Comparison of ENCODE assay signal across 12 mouse cellular contexts in the genomic region with DNA sequence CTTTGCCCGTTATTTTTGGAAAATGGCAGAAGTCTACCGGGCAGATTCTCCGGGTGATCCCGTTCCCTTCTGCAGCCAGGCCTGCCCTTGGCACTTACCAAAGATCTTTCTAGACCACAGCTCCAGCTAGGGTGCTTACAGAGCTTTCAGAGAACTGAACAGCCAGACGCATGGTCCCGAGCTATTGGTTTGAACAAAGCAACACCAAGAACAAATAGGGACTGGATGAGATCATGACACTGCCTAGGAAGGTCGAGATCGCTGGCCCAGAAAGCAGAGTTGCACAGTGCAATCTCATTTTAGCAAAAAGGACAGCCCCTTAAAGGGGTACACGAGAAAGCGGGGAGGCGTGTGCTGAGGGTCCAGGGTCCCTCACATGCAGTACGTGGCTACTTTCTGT. TPM values are rescaled to one million over a fixed set of nuclear protein-coding genes. Genes with fewer than 3 reads are reported as not detected.
DNase-seq lines count a peak whose midpoint lies in the region; ATAC-seq and TF ChIP-seq lines count a peak whose summit lies in the region.
"Had no signal": no experiment of that assay in that cellular context is flagged by ENCODE, and none has a peak within 500 bp of the region (broad histone marks: within the 10 kb centered on the region; RNA-seq: fewer than 3 reads in every experiment).

No protein-coding gene starts in this region.

- peak; percentile 12; the same call in 1 of the 2 replicates for ATAC-seq in forebrain, postnatal 0 days
- ATAC-seq in forebrain, embryonic 14.5 days = no peak
- ATAC-seq in hindbrain, embryonic 13.5 days (ENCODE audit: low FRiP score) = no peak
- no peak for ATAC-seq in hindbrain, embryonic 14.5 days (ENCODE audit: low FRiP score)
- ATAC-seq in midbrain, embryonic 14.5 days (ENCODE audit: low FRiP score, low TSS enrichment) = no peak
- no peak for ATAC-seq in midbrain, embryonic 15.5 days (replicated peaks)
- ATAC-seq in stomach, embryonic 16.5 days (ENCODE audit: insufficient read depth, low FRiP score) = no peak
- ATAC-seq: CD4-positive, CD25-positive, alpha-beta regulatory T cell, adult 4 months had no signal

- no peak overlapping the region for H3K4me3 ChIP-seq in forebrain, postnatal 0 days (ENCODE audit: low read depth, low read length)
- H3K4me3 ChIP-seq in forebrain, embryonic 14.5 days (ENCODE audit: low read depth, low read length) = no peak overlapping the region
- no peak overlapping the region for H3K4me3 ChIP-seq in hindbrain, embryonic 13.5 days
- no peak overlapping the region for H3K4me3 ChIP-seq in hindbrain, embryonic 14.5 days (replicated peaks; ENCODE audit: low read length)
- no peak overlapping the region for H3K4me3 ChIP-seq in midbrain, embryonic 14.5 days (replicated peaks; ENCODE audit: low read depth, low read length)
- no peak overlapping the region for H3K4me3 ChIP-seq in midbrain, embryonic 15.5 days
- no peak overlapping the region for H3K4me3 ChIP-seq in stomach, embryonic 16.5 days (replicated peaks; ENCODE audit: low read length)

- 0 out of 2 replicates have a peak overlapping the region, but pooled peaks have one; percentile 10 for H3K27ac ChIP-seq in forebrain, postnatal 0 days (ENCODE audit: low read depth, low read length)
- H3K27ac ChIP-seq in forebrain, embryonic 14.5 days (ENCODE audit: low read depth, low read length) = no peak overlapping the region
- peak overlapping the region; percentile 55 for H3K27ac ChIP-seq in hindbrain, embryonic 13.5 days
- no peak overlapping the region for H3K27ac ChIP-seq in hindbrain, embryonic 14.5 days
- no peak overlapping the region for H3K27ac ChIP-seq in midbrain, embryonic 14.5 days (replicated peaks; ENCODE audit: low read depth, low read length)
- H3K27ac ChIP-seq in midbrain, embryonic 15.5 days = no peak overlapping the region
- no peak overlapping the region for H3K27ac ChIP-seq in stomach, embryonic 16.5 days (ENCODE audit: low read length)

- no peak for TF ChIP-seq CTCF in forebrain, postnatal 0 days (IDR thresholded peaks at IDR 0.05; ENCODE audit: low read depth)

- 50% methylated on average over 12 of the region's 12 CpGs for WGBS in forebrain, postnatal 0 days
- WGBS in forebrain, embryonic 14.5 days = 66% methylated on average over 12 of the region's 12 CpGs
- 60% methylated on average over 12 of the region's 12 CpGs for WGBS in hindbrain, embryonic 13.5 days
- 57% methylated on average over 12 of the region's 12 CpGs for WGBS in hindbrain, embryonic 14.5 days
- 61% methylated on average over 12 of the region's 12 CpGs for WGBS in midbrain, embryonic 14.5 days
- 55% methylated on average over 12 of the region's 12 CpGs for WGBS in midbrain, embryonic 15.5 days
- 75% methylated on average over 12 of the region's 12 CpGs for WGBS in stomach, embryonic 16.5 days

- no peaks in the 10 kb centered on the region for H3K9me3 ChIP-seq in forebrain, postnatal 0 days (ENCODE audit: low read length)
- H3K9me3 ChIP-seq in forebrain, embryonic 14.5 days (replicated peaks; ENCODE audit: control insufficient read depth, low read length) = no peaks in the 10 kb centered on the region
- no peaks in the 10 kb centered on the region for H3K9me3 ChIP-seq in hindbrain, embryonic 13.5 days
- H3K9me3 ChIP-seq in hindbrain, embryonic 14.5 days (ENCODE audit: control insufficient read depth, low read length) = no peaks in the 10 kb centered on the region
- H3K9me3 ChIP-seq in midbrain, embryonic 14.5 days (ENCODE audit: control insufficient read depth, low read length) = no peaks in the 10 kb centered on the region
- no peaks in the 10 kb centered on the region for H3K9me3 ChIP-seq in midbrain, embryonic 15.5 days
- no peaks in the 10 kb centered on the region for H3K9me3 ChIP-seq in stomach, embryonic 16.5 days (replicated peaks; ENCODE audit: control insufficient read depth, low read length)

- DNase-seq in forebrain, postnatal 0 days = no peak
- DNase-seq in forebrain, embryonic 14.5 days (ENCODE audit: low spot score) = no peak
- DNase-seq in hindbrain, embryonic 14.5 days (ENCODE audit: low spot score) = no peak
- no peak for DNase-seq in midbrain, embryonic 14.5 days
- DNase-seq: cerebellum, adult 11 months; embryo, embryonic 11 days; layer of hippocampus, postnatal 36 days had no signal

- H3K27me3 ChIP-seq in forebrain, postnatal 0 days (ENCODE audit: insufficient read depth, low read length) = no peaks in the 10 kb centered on the region
- no peaks in the 10 kb centered on the region for H3K27me3 ChIP-seq in forebrain, embryonic 14.5 days (replicated peaks; ENCODE audit: control insufficient read depth, insufficient read depth, low read length)
- H3K27me3 ChIP-seq in hindbrain, embryonic 13.5 days = 0 out of 2 replicates have a peak, but pooled peaks cover 4% of the 10 kb centered on the region
- no peaks in the 10 kb centered on the region for H3K27me3 ChIP-seq in hindbrain, embryonic 14.5 days (ENCODE audit: control insufficient read depth, insufficient read depth, low read length)
- no peaks in the 10 kb centered on the region for H3K27me3 ChIP-seq in midbrain, embryonic 14.5 days (ENCODE audit: control insufficient read depth, insufficient read depth, low read length)
- no peaks in the 10 kb centered on the region for H3K27me3 ChIP-seq in midbrain, embryonic 15.5 days (replicated peaks)
- H3K27me3 ChIP-seq in stomach, embryonic 16.5 days (ENCODE audit: control insufficient read depth, insufficient read depth, low read length) = no peaks in the 10 kb centered on the region
- H3K27me3 ChIP-seq: Patski had no signal

- H3K4me2 ChIP-seq in forebrain, postnatal 0 days (ENCODE audit: low read depth) = no peak overlapping the region
- no peak overlapping the region for H3K4me2 ChIP-seq in forebrain, embryonic 14.5 days (ENCODE audit: low read length)
- no peak overlapping the region for H3K4me2 ChIP-seq in hindbrain, embryonic 13.5 days
- H3K4me2 ChIP-seq in hindbrain, embryonic 14.5 days (replicated peaks) = no peak overlapping the region
- 0 out of 2 replicates have a peak overlapping the region, but pooled peaks have one; percentile 3 for H3K4me2 ChIP-seq in midbrain, embryonic 14.5 days (ENCODE audit: low read length)
- H3K4me2 ChIP-seq in midbrain, embryonic 15.5 days = no peak overlapping the region
- H3K4me2 ChIP-seq in stomach, embryonic 16.5 days (ENCODE audit: low read depth, low read length) = no peak overlapping the region

- H3K36me3 ChIP-seq in forebrain, postnatal 0 days (ENCODE audit: insufficient read depth) = no peaks in the 10 kb centered on the region; the same call in 1 of the 2 replicates
- H3K36me3 ChIP-seq in forebrain, embryonic 14.5 days (ENCODE audit: control insufficient read depth, insufficient read depth, low read length) = no peaks in the 10 kb centered on the region
- H3K36me3 ChIP-seq in hindbrain, embryonic 13.5 days = peaks cover 5% of the 10 kb centered on the region
- H3K36me3 ChIP-seq in hindbrain, embryonic 14.5 days (replicated peaks; ENCODE audit: control insufficient read depth, insufficient read depth) = 0 out of 2 replicates have a peak, but pooled peaks cover 4% of the 10 kb centered on the region
- 0 out of 2 replicates have a peak, but pooled peaks cover 2% of the 10 kb centered on the region for H3K36me3 ChIP-seq in midbrain, embryonic 14.5 days (ENCODE audit: control insufficient read depth, insufficient read depth, low read length)
- no peaks in the 10 kb centered on the region for H3K36me3 ChIP-seq in midbrain, embryonic 15.5 days (replicated peaks)
- H3K36me3 ChIP-seq in stomach, embryonic 16.5 days (ENCODE audit: control insufficient read depth, insufficient read depth, low read length) = no peaks in the 10 kb centered on the region

- no peak overlapping the region for H3K9ac ChIP-seq in forebrain, postnatal 0 days
- H3K9ac ChIP-seq in forebrain, embryonic 14.5 days (ENCODE audit: low read length) = no peak overlapping the region
- no peak overlapping the region for H3K9ac ChIP-seq in hindbrain, embryonic 13.5 days
- no peak overlapping the region for H3K9ac ChIP-seq in hindbrain, embryonic 14.5 days
- no peak overlapping the region for H3K9ac ChIP-seq in midbrain, embryonic 14.5 days (replicated peaks; ENCODE audit: low read length)
- no peak overlapping the region for H3K9ac ChIP-seq in midbrain, embryonic 15.5 days
- H3K9ac ChIP-seq in stomach, embryonic 16.5 days (ENCODE audit: low read length) = peak overlapping the region; percentile 25; the same call in 1 of the 2 replicates

- peaks cover 35% of the 10 kb centered on the region for H3K4me1 ChIP-seq in forebrain, postnatal 0 days (ENCODE audit: insufficient read depth)
- peaks cover 33% of the 10 kb centered on the region for H3K4me1 ChIP-seq in forebrain, embryonic 14.5 days (ENCODE audit: control insufficient read depth, insufficient read depth, low read length)
- H3K4me1 ChIP-seq in hindbrain, embryonic 13.5 days (replicated peaks) = peaks cover 80% of the 10 kb centered on the region
- H3K4me1 ChIP-seq in hindbrain, embryonic 14.5 days (replicated peaks; ENCODE audit: control insufficient read depth, insufficient read depth, low read length) = peaks cover 42% of the 10 kb centered on the region
- peaks cover 43% of the 10 kb centered on the region for H3K4me1 ChIP-seq in midbrain, embryonic 14.5 days (ENCODE audit: control insufficient read depth, insufficient read depth, low read length)
- H3K4me1 ChIP-seq in midbrain, embryonic 15.5 days = peaks cover 63% of the 10 kb centered on the region
- peaks cover 69% of the 10 kb centered on the region for H3K4me1 ChIP-seq in stomach, embryonic 16.5 days (ENCODE audit: control insufficient read depth, insufficient read depth, low read length)

RNA-seq across cellular contexts. Expression of a gene that starts 20.8 kb away (rescaled TPM):
- total RNA-seq in forebrain, postnatal 0 days (2014; rRNA removed) = 20.7 and 29.4 TPM in 2 replicates
- polyA plus RNA-seq in forebrain, postnatal 0 days (2015; fragmentation: Nextera tagmentation; extraction: Ambion mirVana) = 16.2 and 21.6 TPM in 2 replicates
- 19.5 and 20.0 TPM in 2 replicates for polyA plus RNA-seq in forebrain, embryonic 14.5 days (2014; fragmentation: Nextera tagmentation; extraction: Ambion mirVana)
- 27.9 and 28.1 TPM in 2 replicates for polyA plus RNA-seq in hindbrain, embryonic 13.5 days (2015; fragmentation: Nextera tagmentation; extraction: Ambion mirVana)
- 23.7 and 28.0 TPM in 2 replicates for polyA plus RNA-seq in hindbrain, embryonic 14.5 days (2014; fragmentation: Nextera tagmentation; extraction: Ambion mirVana)
- 29.8 and 30.5 TPM in 2 replicates for polyA plus RNA-seq in midbrain, embryonic 14.5 days (2014; fragmentation: Nextera tagmentation; extraction: Ambion mirVana)
- polyA plus RNA-seq in midbrain, embryonic 15.5 days (2015; fragmentation: Nextera tagmentation; extraction: Ambion mirVana) = 31.8 and 34.5 TPM in 2 replicates
- polyA plus RNA-seq in stomach, embryonic 16.5 days (2015; fragmentation: Nextera tagmentation; extraction: Ambion mirVana) = 20.4 and 23.2 TPM in 2 replicates

RNA-seq across cellular contexts. Expression of a gene that starts 45.2 kb away (rescaled TPM):
- 40.2 and 56.4 TPM in 2 replicates for total RNA-seq in forebrain, postnatal 0 days (2014; rRNA removed)
- 123 and 135 TPM in 2 replicates for polyA plus RNA-seq in forebrain, postnatal 0 days (2015; fragmentation: Nextera tagmentation; extraction: Ambion mirVana)
- 65.4 and 69.1 TPM in 2 replicates for polyA plus RNA-seq in forebrain, embryonic 14.5 days (2014; fragmentation: Nextera tagmentation; extraction: Ambion mirVana)
- 59.8 and 62.9 TPM in 2 replicates for polyA plus RNA-seq in hindbrain, embryonic 13.5 days (2015; fragmentation: Nextera tagmentation; extraction: Ambion mirVana)
- polyA plus RNA-seq in hindbrain, embryonic 14.5 days (2014; fragmentation: Nextera tagmentation; extraction: Ambion mirVana) = 92.6 and 101 TPM in 2 replicates
- 72.9 and 100 TPM in 2 replicates for polyA plus RNA-seq in midbrain, embryonic 14.5 days (2014; fragmentation: Nextera tagmentation; extraction: Ambion mirVana)
- 85.7 and 90.1 TPM in 2 replicates for polyA plus RNA-seq in midbrain, embryonic 15.5 days (2015; fragmentation: Nextera tagmentation; extraction: Ambion mirVana)
- 36.5 and 39.3 TPM in 2 replicates for polyA plus RNA-seq in stomach, embryonic 16.5 days (2015; fragmentation: Nextera tagmentation; extraction: Ambion mirVana)

RNA-seq across cellular contexts. Expression of a gene that starts 55.7 kb away (rescaled TPM):
- 16.6 and 22.0 TPM in 2 replicates for total RNA-seq in forebrain, postnatal 0 days (2014; rRNA removed)
- polyA plus RNA-seq in forebrain, postnatal 0 days (2015; fragmentation: Nextera tagmentation; extraction: Ambion mirVana) = 6.5 and 8.7 TPM in 2 replicates
- 4.9 and 6.4 TPM in 2 replicates for polyA plus RNA-seq in forebrain, embryonic 14.5 days (2014; fragmentation: Nextera tagmentation; extraction: Ambion mirVana)
- 10.4 and 10.8 TPM in 2 replicates for polyA plus RNA-seq in hindbrain, embryonic 13.5 days (2015; fragmentation: Nextera tagmentation; extraction: Ambion mirVana)
- 7.3 and 9.6 TPM in 2 replicates for polyA plus RNA-seq in hindbrain, embryonic 14.5 days (2014; fragmentation: Nextera tagmentation; extraction: Ambion mirVana)
- polyA plus RNA-seq in midbrain, embryonic 14.5 days (2014; fragmentation: Nextera tagmentation; extraction: Ambion mirVana) = 7.2 and 8.8 TPM in 2 replicates
- 15.4 and 16.8 TPM in 2 replicates for polyA plus RNA-seq in midbrain, embryonic 15.5 days (2015; fragmentation: Nextera tagmentation; extraction: Ambion mirVana)
- polyA plus RNA-seq in stomach, embryonic 16.5 days (2015; fragmentation: Nextera tagmentation; extraction: Ambion mirVana) = 9.4 and 12.6 TPM in 2 replicates

Comparison
In these comparisons a context has a peak if more than half of its experiments do, and no peak if none do; other contexts are left out.
1. H3K27ac ChIP-seq: peak in forebrain, postnatal 0 days (single experiment) and hindbrain, embryonic 13.5 days (single experiment); none in forebrain, embryonic 14.5 days (single experiment), hindbrain, embryonic 14.5 days (single experiment), midbrain, embryonic 14.5 days (single experiment), midbrain, embryonic 15.5 days (single experiment) and stomach, embryonic 16.5 days (single experiment).